Mouse (Mus musculus): Measurements from ENCODE around the gene Kcnma1.

- TF ChIP-seq CTCF (IDR thresholded peaks at IDR 0.05 in 2 of 3, conservative IDR thresholded peaks at IDR 0.05 in 1 of 3; ENCODE audit: control insufficient read depth in 1 of 3, insufficient read depth in 1 of 3, low read depth in 2 of 3, low read length in 3 of 3, poor library complexity in 1 of 3, severe bottlenecking in 1 of 3) (no peak), POLR2A (IDR thresholded peaks at IDR 0.05; ENCODE audit: control insufficient read depth in 1 of 2, insufficient read depth in 1 of 2, low read depth in 1 of 2, low read length in 2 of 2, poor library complexity in 1 of 2) (no peak), MXI1 (IDR thresholded peaks at IDR 0.05; ENCODE audit: low read depth, low read length) (no peak), CHD2 (IDR thresholded peaks at IDR 0.05; ENCODE audit: low read length) (no peak), ELF1 (IDR thresholded peaks at IDR 0.05; ENCODE audit: low read depth, low read length) (no peak), SIN3A (IDR thresholded peaks at IDR 0.05; ENCODE audit: low read length) (no peak), ZC3H11A (IDR thresholded peaks at IDR 0.05; ENCODE audit: low read depth, low read length) (no peak)
Observed at GRCm38 (mm10) chr14:23762471-23762870, 251.8 kb downstream of the Kcnma1 start.

Data from MEL (cell line).